Mouse (Mus musculus) heart, postnatal 0 days (tissue): ENCODE measurements at regions not wholly inside any gene's neighbourhood (a gene's known extent, or its start where the extent isn't known, plus 50 kb on each side); places are given as distances from the start of the nearest gene placed in this dataset.

Source experiments
- CTCF ChIP-seq: IDR thresholded peaks from 2 replicates; pipeline ENCODE4 v1.5.1; 2016; ENCODE audit warnings: antibody characterized with exemption, control low read depth, low read depth
- EP300 ChIP-seq: IDR thresholded peaks from 2 replicates; pipeline ENCODE4 v1.6.1; 2016; ENCODE audit warnings: antibody characterized with exemption, low read depth

DNA sequence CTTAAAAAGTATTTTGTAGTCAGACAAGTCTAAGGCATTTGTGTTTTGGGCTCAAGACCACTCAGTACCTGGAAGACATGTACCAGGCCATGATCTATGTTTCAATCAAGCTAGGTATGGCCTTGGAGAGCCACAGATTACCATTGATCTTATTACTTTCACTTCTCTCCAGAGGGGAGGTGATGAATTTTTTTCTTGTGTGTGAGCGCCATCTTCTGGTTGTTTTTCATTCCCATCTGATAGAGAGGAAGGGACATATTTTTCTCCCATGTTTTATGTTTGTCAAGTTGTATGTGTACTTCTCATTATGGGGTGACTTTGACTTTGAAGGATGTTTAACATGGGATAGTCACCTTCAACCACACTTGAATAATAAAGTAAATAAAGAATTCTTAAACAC lies 80.3 kb upstream of the Gm5150 start:
- no peak for TF ChIP-seq EP300
- 0 out of 2 replicates have a peak, but pooled peaks have one; percentile 3 for TF ChIP-seq CTCF
